Mouse (Mus musculus) mouse embryonic stem cell (cell line): ENCODE measurements around the gene Best2.

ENCODE experiments used
- in situ Hi-C, 2 experiments: fragments of 300-500 bp; cut with MboI; formaldehyde crosslinking; loops; 1 replicate in 1 of 2; 3 replicates in 1 of 2; pipeline ENCODE4 v1.14.3; 2019 to 2020; ENCODE audit warnings: low sequenced_read_pairs in 2 of 2, low pct_unique_long_range_greater_than_20kb in 1 of 2, mixed read lengths in 1 of 2; ENCODE audit not compliant: unreplicated experiment in 1 of 2

Best2 gene

DNA sequence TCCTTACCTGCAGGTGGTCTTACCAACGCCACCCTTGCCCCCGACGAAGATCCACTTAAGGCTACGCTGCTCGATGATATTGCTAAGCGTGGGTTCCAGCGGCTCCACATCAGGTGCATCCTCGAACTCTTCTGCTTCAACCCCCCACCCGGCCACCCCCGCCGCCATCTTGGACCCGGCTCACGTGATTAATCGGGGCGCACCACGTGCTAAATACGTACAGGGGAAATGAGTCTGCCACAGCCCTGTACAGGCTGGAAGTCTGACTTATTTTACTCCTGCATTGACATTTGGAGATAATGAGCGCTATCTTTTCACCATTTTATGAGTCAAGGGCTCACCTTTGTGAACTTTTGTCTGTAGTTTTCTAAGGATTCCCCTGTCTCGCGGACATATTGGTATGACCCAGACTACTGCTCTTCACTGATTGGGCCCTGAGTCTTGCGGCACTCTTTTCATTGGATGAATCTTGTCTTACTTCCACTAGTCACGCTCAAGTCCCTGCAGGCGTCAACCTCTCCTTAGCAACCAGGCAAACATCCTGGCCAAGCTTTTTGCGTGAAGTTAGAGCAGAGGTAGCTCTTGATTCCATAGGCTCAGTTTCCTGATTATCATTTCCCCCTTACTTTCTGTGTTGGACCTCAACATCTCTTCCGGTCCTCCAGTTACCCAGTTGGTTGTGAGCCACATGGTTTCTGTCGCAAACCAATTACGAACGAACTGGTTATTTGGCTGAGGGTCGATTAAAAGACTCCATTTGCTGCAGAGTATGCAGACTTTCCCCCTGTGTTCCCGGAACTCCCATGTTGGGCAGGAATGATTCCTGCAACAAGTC is 11.0 kb upstream of the Best2 start, which contains the start of gene Asna1:
Gene Asna1 (minus strand): TSS at position 184 of the 835 bp plus-strand sequence.
- in situ Hi-C loops, result no loop called here

GRCm38 (mm10) chr8:85023846-85024245 is 9.5 kb upstream of the Best2 start:
- in situ Hi-C loops, result no loop called here

GRCm38 (mm10) chr8:85021514-85022055 is 7.3 kb upstream of the Best2 start:
- in situ Hi-C loops, result no loop called here

- in situ Hi-C loops, result no loop called here
Measured at GRCm38 (mm10) chr8:85017209-85017608, 2.9 kb upstream of the Best2 start.

DNA sequence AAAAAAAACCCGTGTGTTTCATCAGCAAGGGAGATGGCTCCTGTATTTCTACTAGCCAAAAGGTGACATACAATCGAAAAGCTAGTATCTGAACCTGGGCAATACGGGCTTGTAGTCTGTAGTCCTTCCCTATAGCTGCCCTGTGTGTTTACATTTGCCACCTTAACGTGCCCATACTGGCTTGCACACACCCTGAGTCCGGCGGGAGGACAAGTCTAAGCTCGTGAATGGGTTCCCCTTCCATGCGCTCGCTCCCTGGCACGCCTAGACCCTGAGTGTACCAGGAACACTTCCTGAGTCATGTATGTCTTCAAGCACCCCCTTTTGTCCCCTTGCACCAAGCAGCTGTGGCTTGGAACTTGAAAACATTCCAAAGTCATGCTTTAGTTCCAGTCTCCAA is 2.4 kb upstream of the Best2 start:
- in situ Hi-C loops, result no loop called here

DNA sequence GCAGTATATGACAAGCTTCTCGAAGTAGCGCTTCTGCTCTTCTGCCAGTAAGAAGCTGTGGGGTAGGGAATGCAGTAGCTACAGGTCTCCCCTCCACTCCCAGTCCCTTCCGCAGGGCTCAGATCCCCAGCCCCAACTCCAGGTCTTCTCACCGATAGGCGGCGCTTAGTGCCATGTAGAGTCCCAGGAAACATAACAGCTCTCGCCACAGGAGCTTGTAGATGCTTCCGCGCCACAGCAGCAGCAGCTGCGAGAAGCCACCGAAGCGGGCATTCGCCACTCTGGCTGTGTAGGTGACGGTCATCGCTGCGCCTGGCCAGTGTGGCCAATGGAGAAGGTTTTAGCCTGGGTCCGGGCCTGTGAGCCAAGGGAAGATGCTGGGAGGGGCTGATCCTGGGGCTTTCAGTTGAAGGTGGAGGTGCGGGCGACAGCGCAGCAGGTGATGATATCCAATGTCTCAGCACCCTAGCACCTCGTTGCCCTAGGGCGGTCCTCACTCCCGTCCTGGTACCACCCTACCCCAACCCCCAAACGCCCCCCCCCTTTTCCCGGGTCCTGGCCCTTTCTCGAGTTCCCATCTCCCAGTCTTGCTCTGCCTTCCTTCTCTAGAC is 996 bp downstream of the Best2 start:
- in situ Hi-C loops, result no loop called here

DNA sequence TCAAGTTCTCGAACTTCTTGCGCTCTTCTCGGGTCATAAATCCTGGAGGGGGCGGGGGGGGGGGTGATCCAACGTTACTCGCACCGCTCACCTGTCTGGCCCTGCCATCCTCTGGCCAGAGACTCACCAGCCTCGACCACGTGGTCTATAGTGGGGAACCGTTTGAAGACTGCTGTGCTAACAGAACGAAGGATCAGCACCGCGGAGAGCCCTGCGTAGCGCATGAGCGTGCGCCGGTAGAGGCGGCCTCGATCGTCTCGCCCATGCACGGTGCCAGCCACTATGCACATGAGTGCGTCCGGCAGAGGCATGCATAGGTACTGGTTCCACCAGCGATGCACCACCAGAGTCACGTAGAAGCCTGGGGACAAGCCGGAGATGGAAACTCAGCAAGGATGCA is 3.1 kb downstream of the Best2 start:
- in situ Hi-C loops, result no loop called here

GRCm38 (mm10) chr8:85007686-85008085 is 6.6 kb downstream of the Best2 start:
- in situ Hi-C loops, result no loop called here

DNA sequence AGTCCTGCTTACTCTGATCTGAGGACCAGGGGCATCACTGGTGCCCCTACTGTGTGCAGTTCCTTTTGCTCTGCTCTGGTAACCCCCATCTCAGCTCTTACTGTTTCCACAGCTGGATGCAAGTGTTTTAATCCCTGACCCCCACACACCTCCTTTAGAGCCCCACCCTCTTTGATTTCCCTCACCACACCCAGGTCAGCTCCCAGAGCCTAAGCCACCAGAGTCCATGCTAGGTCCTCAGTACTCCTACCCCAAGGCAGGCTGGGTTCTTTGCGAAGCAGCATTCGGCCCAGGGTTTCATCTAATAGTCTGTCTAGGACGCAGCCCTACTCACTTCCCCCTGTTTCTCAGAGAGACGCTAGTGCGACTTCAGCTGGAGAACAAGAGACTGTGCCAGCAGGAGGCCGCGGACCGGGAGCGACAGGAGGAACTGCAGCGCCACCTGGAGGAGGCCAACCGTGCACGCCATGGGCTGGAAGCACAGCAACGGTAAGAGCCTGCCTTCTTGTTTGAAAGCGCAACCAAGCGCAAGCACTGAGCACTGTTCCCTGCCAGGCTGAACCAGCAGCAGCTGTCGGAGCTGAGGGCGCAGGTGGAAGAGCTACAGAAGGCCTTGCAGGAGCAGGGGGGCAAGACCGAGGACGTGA is 16.6 kb downstream of the Best2 start:
- in situ Hi-C loops, result no loop called here

- in situ Hi-C loops, result no loop called here
Measured at GRCm38 (mm10) chr8:84996978-84997377, 17.4 kb downstream of the Best2 start.

GRCm38 (mm10) chr8:84995680-84996079 is 18.7 kb downstream of the Best2 start:
- in situ Hi-C loops, result no loop called here

DNA sequence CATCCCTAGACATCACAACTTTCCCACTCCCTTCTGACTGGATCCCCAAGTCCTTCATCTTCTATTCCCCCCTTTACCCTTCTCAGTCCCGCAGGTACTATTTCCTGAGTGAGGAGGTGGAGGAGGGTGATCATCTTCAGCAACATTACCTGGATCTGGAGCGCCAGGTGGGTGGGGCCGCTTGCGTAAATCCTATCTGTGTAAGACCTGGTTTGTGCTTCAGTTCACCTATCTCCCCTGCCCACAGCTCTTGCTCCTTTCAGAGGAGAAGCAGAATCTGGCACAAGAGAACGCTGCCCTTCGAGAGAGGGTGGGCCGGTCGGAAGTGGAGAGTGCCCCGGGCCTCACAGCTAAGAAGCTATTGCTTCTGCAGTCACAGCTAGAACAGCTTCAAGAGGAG is 20.0 kb downstream of the Best2 start:
- in situ Hi-C loops, result no loop called here

- in situ Hi-C loops, result no loop called here
Measured at GRCm38 (mm10) chr8:84990836-84991235, 23.5 kb downstream of the Best2 start.

DNA sequence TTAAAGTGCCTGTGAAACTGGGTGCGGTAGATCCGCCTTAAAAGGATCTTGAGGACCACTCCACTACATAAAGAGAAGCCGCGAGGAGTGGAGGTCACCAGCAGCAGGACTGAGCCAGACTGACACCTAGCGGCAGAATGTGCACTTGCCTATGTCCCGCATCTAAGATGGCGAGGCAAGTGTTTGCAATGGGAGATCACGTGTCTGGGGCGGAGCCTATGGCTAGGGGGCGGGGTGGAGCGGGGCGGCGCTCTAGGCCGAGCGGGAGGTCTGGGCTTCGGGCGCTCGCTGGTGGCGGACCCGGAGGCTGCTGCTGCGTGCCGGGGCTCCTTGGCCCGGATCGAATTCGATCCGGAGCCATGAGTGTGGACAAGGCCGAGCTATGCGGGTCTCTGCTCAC is 24.0 kb downstream of the Best2 start, which contains the start of gene Hook2:
Gene Hook2 (plus strand): TSS at position 255 of the 400 bp plus-strand sequence.
- in situ Hi-C loops, result no loop called here

- in situ Hi-C loops, result no loop called here
Measured at GRCm38 (mm10) chr8:84989810-84990209, 24.5 kb downstream of the Best2 start.

- in situ Hi-C loops, result no loop called here
Measured at GRCm38 (mm10) chr8:84989311-84989731, 25.0 kb downstream of the Best2 start.

- in situ Hi-C loops, result no loop called here
Measured at GRCm38 (mm10) chr8:84987903-84988302, 26.4 kb downstream of the Best2 start.

DNA sequence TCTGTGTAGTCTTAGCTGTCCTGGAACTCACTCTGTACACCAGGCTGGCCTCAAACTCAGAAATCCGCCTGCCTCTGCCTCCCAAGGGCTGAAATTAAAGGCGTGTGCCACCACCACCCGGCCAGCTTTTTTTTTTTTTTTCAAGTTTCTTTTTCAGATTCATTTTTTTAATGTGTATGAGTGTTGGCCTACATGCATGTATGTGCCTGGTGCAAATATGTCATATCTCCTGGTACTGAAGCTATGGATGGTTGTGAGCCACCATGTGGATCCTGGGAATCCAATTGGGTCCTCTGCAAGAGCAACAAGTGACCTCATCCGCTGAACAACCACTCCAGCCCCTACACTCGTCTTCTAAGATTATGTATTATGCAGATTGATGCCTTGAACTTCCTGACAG is 26.9 kb downstream of the Best2 start:
- in situ Hi-C loops, result no loop called here

DNA sequence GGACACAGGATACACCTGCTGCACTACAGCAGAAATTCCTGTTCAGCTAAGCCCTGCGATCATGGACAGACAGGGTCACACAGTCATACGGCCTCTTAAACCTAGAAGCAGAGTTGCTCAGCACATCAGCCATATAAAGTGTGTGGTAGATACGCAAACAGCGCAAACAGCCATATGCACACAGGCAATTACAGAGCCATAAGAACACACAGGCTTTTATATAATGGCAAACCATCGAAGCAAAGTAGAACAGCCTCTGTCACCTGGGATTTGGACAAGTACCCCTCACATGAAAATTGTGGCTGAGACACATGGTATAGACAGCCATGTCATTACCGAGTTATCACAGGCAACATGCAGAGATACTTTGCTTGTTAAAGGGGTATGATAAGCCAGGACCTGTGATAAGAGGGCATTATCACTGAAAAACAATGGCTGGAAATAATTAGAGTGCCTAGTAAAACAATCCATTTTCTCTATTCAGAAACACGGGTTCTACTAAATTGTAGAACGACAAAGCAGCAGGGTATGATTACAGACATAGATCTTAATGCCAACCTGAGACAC is 27.9 kb downstream of the Best2 start:
- in situ Hi-C loops, result no loop called here
